In genomic region chr9:76235945-76236503, GRCm38 (mm10) we compare ENCODE assay signal across 9 mouse cellular contexts. TPM values are rescaled to one million over a fixed set of nuclear protein-coding genes. Genes with fewer than 3 reads are reported as not detected.
A peak's percentile ranks its signal among the peaks of the same experiment; 100 is the strongest.
DNase-seq lines count a peak whose midpoint lies in the region; ATAC-seq and TF ChIP-seq lines count a peak whose summit lies in the region.
"Had no signal": no experiment of that assay in that cellular context is flagged by ENCODE, and none has a peak within 500 bp of the region (broad histone marks: within the 10 kb centered on the region; RNA-seq: fewer than 3 reads in every experiment).

No protein-coding gene starts in this region.

- H3K9ac ChIP-seq in liver, embryonic 13.5 days: peak overlapping the region; percentile 60
- no peak overlapping the region for H3K9ac ChIP-seq in neural tube, embryonic 12.5 days

- peak overlapping the region; percentile 24; the same call in 1 of the 2 replicates for H3K4me3 ChIP-seq in kidney, adult 2 months (ENCODE audit: insufficient read depth, low read depth, low read length)
- H3K4me3 ChIP-seq in embryonic fibroblast, embryonic 13.5 days (ENCODE audit: insufficient read depth, low read length): peak overlapping the region; percentile 47
- H3K4me3 ChIP-seq in liver, embryonic 13.5 days (replicated peaks): peak overlapping the region; percentile 55
- H3K4me3 ChIP-seq in neural tube, embryonic 12.5 days: peak overlapping the region; percentile 30

- 8% methylated on average over 14 of the region's 14 CpGs for WGBS in kidney, adult 2 months
- WGBS in liver, embryonic 13.5 days (ENCODE audit: insufficient replicate concordance): 2% methylated on average over 14 of the region's 14 CpGs
- WGBS in neural tube, embryonic 12.5 days: 6% methylated on average over 14 of the region's 14 CpGs

- peak overlapping the region; percentile 76 for H3K4me2 ChIP-seq in liver, embryonic 13.5 days
- peak overlapping the region; percentile 66 for H3K4me2 ChIP-seq in neural tube, embryonic 12.5 days (replicated peaks)

- H3K4me1 ChIP-seq in kidney, adult 2 months (ENCODE audit: control insufficient read depth, insufficient read depth, low read length): no peaks in the 10 kb centered on the region
- H3K4me1 ChIP-seq in embryonic fibroblast, embryonic 13.5 days (ENCODE audit: control insufficient read depth, insufficient read depth, low read length): no peaks in the 10 kb centered on the region
- peaks cover 32% of the 10 kb centered on the region for H3K4me1 ChIP-seq in liver, embryonic 13.5 days (replicated peaks)
- no peaks in the 10 kb centered on the region for H3K4me1 ChIP-seq in neural tube, embryonic 12.5 days

- peak; percentile 69 to 81 for ATAC-seq in hematopoietic stem cell, adult 5-6 weeks (replicated peaks in 1 of 2; ENCODE audit: insufficient read depth in 1 of 2, low FRiP score in 2 of 2, low TSS enrichment in 1 of 2, low read depth in 1 of 2, poor library complexity in 2 of 2, severe bottlenecking in 2 of 2)
- ATAC-seq in liver, embryonic 13.5 days (ENCODE audit: low read depth): peak; percentile 67
- peak; percentile 85 for ATAC-seq in neural tube, embryonic 12.5 days (ENCODE audit: low FRiP score, low read depth)
- ATAC-seq: Patski had no signal

- TF ChIP-seq CTCF in kidney, adult 2 months (conservative IDR thresholded peaks at IDR 0.05; ENCODE audit: insufficient read depth, insufficient read length, low read depth, low read length): no peak
- TF ChIP-seq CTCF in embryonic fibroblast, embryonic 13.5 days (IDR thresholded peaks at IDR 0.05; ENCODE audit: borderline replicate concordance, insufficient read depth, low read length): no peak

- peak; percentile 3 for DNase-seq in kidney, adult 2 months
- DNase-seq in kidney, adult 18-20 months: no peak
- DNase-seq in MEL-GATA-1-ER (ENCODE audit: extremely low read depth, low read depth): peak; percentile 95
- peak; percentile 59 for DNase-seq in liver, embryonic 13.5 days
- DNase-seq in frontal cortex, postnatal 10 days (ENCODE audit: low spot score in 2 of 2): no peak

- no peaks in the 10 kb centered on the region for H3K9me3 ChIP-seq in liver, embryonic 13.5 days (replicated peaks)
- no peaks in the 10 kb centered on the region for H3K9me3 ChIP-seq in neural tube, embryonic 12.5 days

- no peak overlapping the region for H3K27ac ChIP-seq in kidney, adult 2 months (ENCODE audit: insufficient read depth, low read depth, low read length)
- no peak overlapping the region for H3K27ac ChIP-seq in embryonic fibroblast, embryonic 13.5 days (ENCODE audit: insufficient read depth, low read length)
- H3K27ac ChIP-seq in liver, embryonic 13.5 days: peak overlapping the region; percentile 81
- H3K27ac ChIP-seq in neural tube, embryonic 12.5 days: no peak overlapping the region

- H3K36me3 ChIP-seq in kidney, adult 2 months (ENCODE audit: control insufficient read depth, insufficient read depth, low read length): no peaks in the 10 kb centered on the region
- no peaks in the 10 kb centered on the region for H3K36me3 ChIP-seq in liver, embryonic 13.5 days
- H3K36me3 ChIP-seq in neural tube, embryonic 12.5 days: no peaks in the 10 kb centered on the region

- no peak for TF ChIP-seq POLR2A in kidney, adult 2 months (IDR thresholded peaks at IDR 0.05; ENCODE audit: low read depth, low read length)
- TF ChIP-seq POLR2A in embryonic fibroblast, embryonic 13.5 days (IDR thresholded peaks at IDR 0.05; ENCODE audit: low read depth, low read length): no peak

- no peaks in the 10 kb centered on the region; the same call in 1 of the 2 replicates for H3K27me3 ChIP-seq in kidney, adult 2 months (replicated peaks; ENCODE audit: control insufficient read depth, insufficient read depth, low read length)
- H3K27me3 ChIP-seq in liver, embryonic 13.5 days: no peaks in the 10 kb centered on the region
- H3K27me3 ChIP-seq in neural tube, embryonic 12.5 days (replicated peaks): no peaks in the 10 kb centered on the region

RNA-seq across cellular contexts. Expression of gene Gfral, which starts 22.6 kb away (rescaled TPM):
- polyA plus RNA-seq in kidney, adult 2 months (2012; rRNA removed): not detected in 2 replicates
- polyA plus RNA-seq in embryonic fibroblast, embryonic 13.5 days (2011; ENCODE audit: insufficient read length, low read depth, missing spikeins): not detected in 2 replicates
- not detected in 2 replicates for total RNA-seq in hematopoietic stem cell, adult 5-6 weeks (2017)
- not detected in 2 replicates for polyA plus RNA-seq in liver, embryonic 13.5 days (2015; fragmentation: Nextera tagmentation; extraction: Ambion mirVana)
- polyA plus RNA-seq in neural tube, embryonic 12.5 days (2016; fragmentation: Nextera tagmentation; extraction: Ambion mirVana): not detected in 2 replicates
- polyA plus RNA-seq: Patski had no signal

Comparison
In these comparisons a context has a peak if more than half of its experiments do, and no peak if none do; other contexts are left out.
1. DNase-seq: peak in kidney, adult 2 months (single experiment), MEL-GATA-1-ER (single experiment) and liver, embryonic 13.5 days (single experiment); none in kidney, adult 18-20 months (single experiment) and frontal cortex, postnatal 10 days (0 of 2).
2. Peak in every context shown above with its lines, with median percentiles within 50 percentile points of each other: H3K4me3 ChIP-seq and ATAC-seq.